Mouse (Mus musculus) lung, postnatal 0 days (tissue): ENCODE results near the gene Fam129b.

Source experiments
- CTCF ChIP-seq: IDR thresholded peaks from 2 replicates; pipeline ENCODE4 v1.5.1; 2016; ENCODE audit warnings: antibody characterized with exemption, mild to moderate bottlenecking
- EP300 ChIP-seq: IDR thresholded peaks from 2 replicates; pipeline ENCODE4 v1.6.1; 2016; ENCODE audit warnings: antibody characterized with exemption, mild to moderate bottlenecking, control low read depth

DNA sequence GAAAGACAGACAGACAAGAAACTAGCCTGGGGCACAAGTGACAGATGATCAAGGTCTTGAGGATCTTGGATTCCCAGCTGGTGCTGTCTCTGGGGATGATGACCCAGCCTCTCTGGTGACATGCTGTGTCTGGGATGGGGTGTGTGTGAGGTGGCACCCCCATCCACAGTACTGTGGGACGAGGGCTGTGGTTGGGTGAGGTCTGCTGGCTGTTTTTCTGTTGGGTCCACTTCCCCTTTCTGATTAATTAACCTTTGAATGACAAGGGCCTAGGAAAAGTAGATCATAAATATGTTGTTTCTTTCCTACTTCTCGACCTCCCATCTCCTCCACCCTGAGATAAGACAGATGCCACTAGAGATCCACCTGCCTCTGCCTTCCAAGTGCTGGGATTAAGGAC is 18.2 kb downstream of the Fam129b start:
- no peak for TF ChIP-seq CTCF
- no peak for TF ChIP-seq EP300
